Mouse (Mus musculus): Measurements from ENCODE around the gene Xylb.

- TF ChIP-seq POLR2A (IDR thresholded peaks at IDR 0.05; ENCODE audit: low read depth, low read length): no peak
- no peak for TF ChIP-seq CTCF (IDR thresholded peaks at IDR 0.05; ENCODE audit: extremely low read depth, insufficient read depth, insufficient read length, insufficient replicate concordance)
These were observed 14.1 kb downstream of the Xylb start for GRCm38 (mm10) chr9:119371251-119371650.
